Mouse (Mus musculus) thymus, adult 2 months (tissue): ENCODE data around the gene Mettl7a2.

Experiments used
- CTCF ChIP-seq: fragments of 200-500 bp; IDR thresholded peaks from 2 replicates; pipeline ENCODE4 v1.5.1; 2012; ENCODE audit warnings: mild to moderate bottlenecking, control low read depth, low read length, moderate library complexity, borderline replicate concordance; ENCODE audit not compliant: control insufficient read depth, poor library complexity, insufficient read depth; ENCODE audit errors: extremely low read depth
- POLR2A ChIP-seq: fragments of 200-500 bp; IDR thresholded peaks from 2 replicates; pipeline ENCODE4 v1.6.1; 2012; ENCODE audit warnings: mild to moderate bottlenecking, low read length, control low read depth, moderate library complexity; ENCODE audit not compliant: control insufficient read depth, poor library complexity, insufficient read depth; ENCODE audit errors: extremely low read depth

GRCm38 (mm10) chr15:100402798-100403197 is 49.8 kb downstream of the Mettl7a2 start:
- TF ChIP-seq POLR2A (no peak), CTCF (no peak)
